Mouse (Mus musculus): ENCODE results near the gene Tbc1d16. TPM values are rescaled to one million over a fixed set of nuclear protein-coding genes. Genes with fewer than 3 reads are reported as not detected.

Gene Tbc1d16
- 11.2 and 26.1 TPM in 2 replicates for polyA plus RNA-seq (2012; rRNA removed; ENCODE audit: low replicate concordance)

GRCm38 (mm10) chr11:119228091-119228781, at the start of gene Tbc1d16, which contains the start of gene Ccdc40:
Gene Tbc1d16 (minus strand): TSS chr11:119228499.
Gene Ccdc40 (plus strand): TSS chr11:119228572.

GRCm38 (mm10) chr11:119267768-119268556, 39.7 kb upstream of the Tbc1d16 start, which contains the start of gene Gaa:
Gene Gaa (plus strand): TSS chr11:119267887.

Other genes starting within 250 kb of the Tbc1d16 start
- not detected in 2 replicates for gene Enpp7, start 240.3 kb downstream of the Tbc1d16 start, polyA plus RNA-seq (2012; rRNA removed; ENCODE audit: low replicate concordance)
- gene Cbx2, start 205.5 kb downstream of the Tbc1d16 start, polyA plus RNA-seq (2012; rRNA removed; ENCODE audit: low replicate concordance) = 3.0 and 8.5 TPM in 2 replicates
- 5.0 and 7.1 TPM in 2 replicates for gene Cbx8, start 187.5 kb downstream of the Tbc1d16 start, polyA plus RNA-seq (2012; rRNA removed; ENCODE audit: low replicate concordance)
- gene Cbx4, start 142.3 kb downstream of the Tbc1d16 start, polyA plus RNA-seq (2012; rRNA removed; ENCODE audit: low replicate concordance) = 12.5 and 16.2 TPM in 2 replicates
- gene Ccdc40, start 73 bp upstream of the Tbc1d16 start, polyA plus RNA-seq (2012; rRNA removed; ENCODE audit: low replicate concordance) = 0.20 and 1.8 TPM in 2 replicates
- gene Gaa, start 39.4 kb upstream of the Tbc1d16 start, polyA plus RNA-seq (2012; rRNA removed; ENCODE audit: low replicate concordance) = 180 and 243 TPM in 2 replicates
- gene Eif4a3, start 71.6 kb upstream of the Tbc1d16 start, polyA plus RNA-seq (2012; rRNA removed; ENCODE audit: low replicate concordance) = 83.2 and 127 TPM in 2 replicates
- 0.27 and 0.53 TPM in 2 replicates for gene Card14, start 79.3 kb upstream of the Tbc1d16 start, polyA plus RNA-seq (2012; rRNA removed; ENCODE audit: low replicate concordance)
- gene Sgsh, start 127.0 kb upstream of the Tbc1d16 start, polyA plus RNA-seq (2012; rRNA removed; ENCODE audit: low replicate concordance) = 34.0 and 43.9 TPM in 2 replicates
- 21.1 and 27.0 TPM in 2 replicates for gene Slc26a11, start 127.1 kb upstream of the Tbc1d16 start, polyA plus RNA-seq (2012; rRNA removed; ENCODE audit: low replicate concordance)
- 33.5 and 46.4 TPM in 2 replicates for gene Rnf213, start 164.6 kb upstream of the Tbc1d16 start, polyA plus RNA-seq (2012; rRNA removed; ENCODE audit: low replicate concordance)